Mouse (Mus musculus) layer of hippocampus, adult 8-10 months (tissue): ENCODE measurements around the gene Hapln4. TPM values are rescaled to one million over a fixed set of nuclear protein-coding genes. Genes with fewer than 3 reads are reported as not detected.
"Not testable (repeated sequence)": the region's sequence is repeated elsewhere in the genome, so short reads cannot be mapped to it uniquely, and the experiment has no call there.

Source experiments
- DNase-seq, 2 experiments: peaks; one replicate each; pipeline ENCODE4 v3.0.0; 2022; ENCODE audit warnings: low spot score in 2 of 2
- total RNA-seq, 4 experiments: library from RNA; stranded (reverse); gene quantifications; 2 replicates each; pipeline ENCODE4 v1.2.4; 2022

Gene Hapln4
- total RNA-seq, result 100 to 1,000 TPM in 2 of 4 experiments, 10 to 100 TPM in 2; 96.7 to 109 (median 100) TPM

DNA sequence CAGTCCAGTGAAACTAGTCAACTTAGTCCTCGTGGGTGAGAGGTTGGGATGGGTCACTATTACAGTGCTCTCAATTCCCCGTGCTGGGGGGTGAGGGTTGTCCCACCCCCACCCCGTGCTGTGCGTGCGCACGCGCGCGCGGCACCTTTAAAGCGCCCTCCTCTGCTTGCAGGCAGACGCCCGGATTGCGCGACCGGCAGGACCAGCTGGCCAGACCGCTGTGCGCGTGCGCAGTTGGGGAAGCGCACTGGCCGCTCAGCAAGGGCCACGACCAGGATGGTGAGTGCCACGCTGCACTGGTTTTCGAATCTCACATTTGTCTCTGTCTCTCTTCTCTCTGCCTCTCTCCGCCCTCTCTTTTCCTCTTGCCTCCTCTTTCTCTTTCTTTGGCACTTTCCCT lies at the start of gene Hapln4:
Hapln4 (plus strand) TSS at position 173 of the 400 bp plus-strand sequence.
- DNase-seq, result peak in 1 of 2 experiments; percentile 56

DNA sequence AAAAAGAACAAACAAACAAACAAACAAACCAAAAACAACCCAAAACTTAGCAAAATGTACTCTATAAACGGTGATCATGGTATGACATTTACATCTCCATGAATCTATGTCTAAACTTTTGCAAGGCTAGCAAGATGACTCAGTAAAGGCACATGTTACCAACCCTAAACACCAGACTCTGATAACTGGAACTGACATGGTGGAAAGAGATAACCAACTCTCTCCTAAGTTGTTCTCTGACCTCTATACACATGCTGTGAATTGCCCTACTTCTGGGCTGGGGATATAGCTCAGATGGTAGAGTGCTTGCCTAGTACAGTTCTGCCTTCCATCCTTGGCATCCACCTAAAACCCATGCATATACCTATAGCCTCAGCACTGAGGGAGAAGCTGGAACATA lies 45.3 kb upstream of the Hapln4 start:
- DNase-seq, result no peak

GRCm38 (mm10) chr8:70041885-70042546 lies 41.2 kb upstream of the Hapln4 start:
- DNase-seq, result peak in 1 of 2 experiments; percentile 26

GRCm38 (mm10) chr8:70042583-70043455 lies 40.4 kb upstream of the Hapln4 start, which contains the start of the genes Mau2 and Sugp1:
Gene Mau2 (minus strand): TSS chr8:70042734.
Gene Sugp1 (plus strand): TSS chr8:70042813.
- peak; percentile 93 to 97 for DNase-seq

DNA sequence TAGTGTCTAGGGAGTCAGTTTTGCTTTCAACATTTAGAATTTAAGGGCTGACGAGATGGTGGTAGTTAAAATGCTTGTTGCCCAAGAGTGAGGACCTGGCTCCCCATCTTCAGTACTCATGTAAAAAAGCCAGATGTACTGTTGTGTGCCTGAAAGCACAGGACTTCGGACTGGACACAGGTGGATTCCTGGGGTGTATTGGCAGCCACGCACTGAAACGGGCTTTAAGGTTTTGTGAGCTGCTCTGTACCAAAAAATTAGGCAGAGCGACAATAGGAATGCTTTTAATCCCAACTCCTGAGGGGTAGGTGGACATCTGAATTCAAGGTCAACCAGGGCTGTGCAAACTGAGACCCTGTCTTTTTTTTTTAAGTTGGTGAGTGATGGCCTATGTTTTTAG lies 39.3 kb upstream of the Hapln4 start:
- DNase-seq, result no peak

DNA sequence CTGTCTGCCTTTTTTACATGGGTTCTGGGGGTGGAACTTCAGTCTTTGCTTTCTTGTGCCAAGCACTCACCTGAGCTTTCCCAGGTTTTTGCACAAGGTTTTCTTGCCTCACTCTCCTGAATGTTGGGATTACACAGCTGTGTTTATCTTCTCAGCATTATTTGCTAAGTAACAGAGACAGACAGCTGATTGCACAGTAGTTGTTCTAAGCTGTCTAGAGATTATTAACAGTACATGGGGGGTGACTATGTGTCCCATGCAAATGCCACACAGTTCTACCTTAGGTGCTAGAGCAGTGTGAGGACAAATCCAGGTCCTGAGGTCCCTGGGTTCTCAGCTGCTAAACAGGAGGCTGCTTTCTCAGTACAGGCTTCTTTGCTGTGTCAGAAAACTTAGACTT lies 33.6 kb upstream of the Hapln4 start:
- no peak for DNase-seq

- DNase-seq, result not testable (repeated sequence)
Observed at GRCm38 (mm10) chr8:70050434-70050833, 32.8 kb upstream of the Hapln4 start.

DNA sequence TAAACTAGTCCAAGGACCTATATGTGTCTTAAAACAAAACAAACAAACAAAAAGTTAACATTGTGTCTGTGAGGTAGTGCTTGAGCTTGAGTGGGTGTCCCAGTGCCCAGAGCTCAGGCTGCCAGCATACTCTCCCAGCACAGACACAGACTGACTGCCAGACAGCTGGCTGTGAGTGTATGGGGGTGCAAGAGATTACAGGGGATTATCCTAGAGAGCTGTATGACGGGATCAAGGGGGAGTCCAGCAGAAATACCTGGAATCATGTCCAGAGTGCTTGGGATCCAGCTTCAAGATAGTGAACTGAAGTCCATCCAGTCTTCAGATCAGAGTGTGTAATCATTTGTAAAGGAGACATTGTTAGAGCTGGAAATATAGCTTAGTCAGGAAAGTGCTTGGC lies 25.5 kb upstream of the Hapln4 start:
- no peak for DNase-seq

DNA sequence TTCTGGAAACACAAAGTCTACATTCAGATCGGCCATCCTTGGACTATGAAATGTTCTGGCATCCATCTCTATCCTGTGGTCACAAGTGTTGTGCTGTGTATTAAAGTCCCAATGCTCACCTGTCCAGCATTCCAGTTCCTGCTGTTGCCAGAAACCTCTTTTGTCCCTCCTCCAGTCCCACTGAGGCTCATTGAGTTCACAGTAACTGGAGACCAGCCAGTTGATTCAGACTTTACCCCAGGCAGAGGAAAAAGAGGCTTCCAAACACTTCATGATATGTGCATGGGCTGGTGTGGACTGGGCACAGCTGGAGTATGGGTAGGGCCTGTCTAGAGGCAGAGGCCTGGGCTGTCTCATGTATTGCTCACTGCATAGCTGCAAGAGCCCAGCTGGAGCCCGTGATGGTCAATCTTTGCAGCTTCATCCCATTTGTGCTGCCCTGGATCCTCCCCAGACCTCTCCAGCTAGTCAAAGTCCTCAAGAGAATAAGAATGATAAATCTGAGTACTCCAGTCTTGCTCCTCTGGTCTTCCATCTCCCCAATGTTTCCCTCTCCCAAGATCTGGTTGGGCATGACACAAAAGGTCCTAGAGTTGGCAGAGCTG lies 11.3 kb upstream of the Hapln4 start:
- DNase-seq, result no peak

DNA sequence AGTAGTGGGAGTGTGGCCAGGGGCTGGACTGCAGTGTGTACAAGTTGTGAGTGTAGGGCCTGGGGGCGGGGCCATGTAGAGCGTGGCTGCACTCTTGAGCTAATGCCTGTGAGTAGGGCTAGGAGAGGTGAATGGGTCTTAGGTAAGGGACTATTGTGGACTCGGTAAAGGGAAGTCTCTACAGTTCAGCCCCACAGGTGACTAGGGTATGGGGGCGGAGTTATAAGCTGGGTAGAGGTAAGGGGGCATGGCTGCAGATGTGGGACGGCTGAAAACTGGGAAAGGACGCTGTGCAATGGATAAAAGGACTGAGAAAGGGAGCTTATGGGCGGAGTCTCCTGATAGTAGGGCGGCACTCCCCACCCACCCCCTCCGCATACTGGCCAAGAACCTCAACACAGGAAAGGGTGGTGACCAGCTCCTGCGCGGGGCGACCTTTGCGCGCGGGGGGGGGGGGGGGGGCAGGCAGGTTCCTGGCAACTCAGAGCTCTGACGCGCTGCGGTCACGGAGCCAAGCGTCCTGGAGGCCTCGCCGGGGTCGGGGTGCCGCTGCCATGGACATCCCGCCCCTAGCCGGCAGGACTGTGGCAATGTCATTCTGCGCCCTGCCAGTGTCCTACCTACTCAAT lies 10.7 kb upstream of the Hapln4 start, which contains the start of gene Tm6sf2:
Tm6sf2 (plus strand) TSS at position 484 of the 629 bp plus-strand sequence.
- DNase-seq, result no peak

- DNase-seq, result no peak
Observed at GRCm38 (mm10) chr8:70073120-70073519, 10.1 kb upstream of the Hapln4 start.

GRCm38 (mm10) chr8:70073682-70074081 lies 9.6 kb upstream of the Hapln4 start:
- DNase-seq, result no peak

- no peak for DNase-seq
Observed at GRCm38 (mm10) chr8:70081976-70082375, 1.3 kb upstream of the Hapln4 start.

GRCm38 (mm10) chr8:70084191-70085065 lies 1.2 kb downstream of the Hapln4 start:
- no peak for DNase-seq

DNA sequence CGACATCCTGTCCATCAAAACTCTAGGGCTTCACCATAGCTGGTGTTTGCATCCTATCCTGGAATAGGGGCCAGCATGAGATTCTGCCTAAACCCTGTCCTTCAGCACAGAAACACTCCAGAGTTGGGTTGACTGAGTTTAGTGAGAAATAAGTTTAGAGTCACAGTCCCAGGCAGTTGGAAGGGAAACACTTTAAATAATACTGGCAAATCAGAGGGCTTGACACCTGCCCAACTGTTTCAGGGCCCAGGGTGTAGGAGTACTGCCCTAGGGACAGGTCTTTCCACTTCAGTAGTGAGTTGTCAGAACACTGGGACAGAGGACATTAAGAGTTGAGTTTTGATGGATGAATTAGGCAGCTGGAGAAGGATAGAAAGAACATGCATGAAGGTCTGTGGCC lies 2.9 kb downstream of the Hapln4 start:
- no peak for DNase-seq

DNA sequence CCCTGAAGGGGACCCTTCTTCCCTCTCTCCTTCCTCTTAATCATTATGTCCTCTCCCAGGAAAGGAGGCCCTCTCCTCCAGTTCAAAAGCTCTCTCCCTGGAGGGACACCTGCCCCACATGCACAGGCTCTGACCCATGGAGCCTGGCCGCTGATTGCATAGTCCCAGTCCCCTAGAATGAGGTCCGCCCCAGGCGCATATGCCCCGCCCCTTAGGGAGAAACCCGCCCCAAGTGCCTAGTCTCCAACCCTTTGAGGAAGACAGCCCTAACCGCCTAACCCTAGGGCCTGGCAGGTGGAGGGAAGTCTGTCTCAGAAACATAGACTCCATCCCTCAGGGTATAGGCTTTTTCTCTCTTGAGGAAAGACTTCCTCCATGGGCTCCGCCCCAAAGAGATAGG lies 4.0 kb downstream of the Hapln4 start:
- DNase-seq, result no peak

DNA sequence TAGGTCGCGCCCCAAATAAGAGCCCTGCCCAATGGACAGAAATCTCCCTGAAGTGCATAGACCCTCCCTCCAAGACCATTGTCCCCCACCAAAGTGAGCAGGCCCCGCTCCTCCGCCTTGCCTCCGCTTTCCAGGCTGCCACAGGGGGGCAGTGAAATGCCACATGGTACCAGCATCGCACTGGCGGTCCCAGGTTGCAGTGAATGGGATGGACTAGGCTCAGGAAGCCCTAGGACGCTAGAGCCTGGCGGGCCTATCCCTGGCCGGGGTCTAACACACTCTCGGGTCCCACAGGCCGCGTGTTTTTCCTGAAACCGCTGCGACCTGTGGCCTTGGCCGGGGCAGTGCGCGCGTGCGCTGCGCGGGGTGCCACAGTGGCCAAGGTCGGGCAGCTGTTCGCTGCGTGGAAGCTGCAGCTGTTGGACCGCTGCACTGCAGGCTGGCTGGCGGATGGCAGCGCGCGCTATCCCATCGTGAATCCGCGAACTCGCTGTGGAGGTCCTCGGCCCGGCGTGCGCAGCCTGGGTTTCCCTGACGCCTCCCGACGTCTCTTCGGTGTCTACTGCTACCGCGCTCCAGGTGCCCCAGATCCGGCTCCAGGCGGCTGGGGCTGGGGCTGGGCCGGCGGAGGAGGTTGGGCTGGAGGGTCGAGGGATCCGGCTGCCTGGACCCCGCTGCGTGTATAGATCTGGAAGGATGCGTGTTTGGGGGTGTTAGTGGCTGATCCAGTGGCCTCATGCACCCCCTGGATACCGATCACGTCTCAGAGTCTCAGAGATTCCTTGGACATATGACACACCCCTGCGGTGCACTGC lies 4.8 kb downstream of the Hapln4 start:
- DNase-seq, result peak in 1 of 2 experiments; percentile 64

DNA sequence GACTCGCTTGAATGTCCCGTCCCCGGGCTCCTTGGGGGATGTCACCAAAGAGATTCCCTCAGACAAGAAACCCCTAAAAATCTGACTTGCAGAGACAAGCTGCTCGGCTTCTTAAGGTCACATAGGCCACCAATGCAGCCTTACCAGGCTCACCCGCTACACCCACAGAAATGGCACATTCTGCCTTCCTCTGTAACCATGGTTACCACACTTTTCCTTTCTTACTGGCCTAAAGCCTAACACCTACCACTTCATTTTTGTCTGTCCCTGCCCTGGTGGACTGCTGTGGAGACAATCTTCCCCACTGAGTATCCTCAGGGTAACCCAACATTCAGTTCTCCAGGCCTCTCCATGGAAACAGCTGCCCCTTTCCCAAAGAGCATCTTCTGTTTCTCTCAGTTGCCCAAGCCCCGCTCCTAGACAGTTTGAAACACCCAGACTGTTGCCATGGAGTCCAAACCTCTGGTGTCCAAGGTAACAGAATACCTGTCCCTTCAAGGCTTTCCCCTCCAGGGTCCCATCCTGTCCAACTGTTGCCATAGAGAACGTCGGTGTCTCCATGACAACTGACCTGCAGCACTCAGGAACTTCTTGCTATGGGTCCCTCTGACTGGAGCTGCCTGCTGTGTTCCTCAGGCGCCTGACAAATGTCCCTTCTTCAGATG lies 6.2 kb downstream of the Hapln4 start:
- DNase-seq, result no peak

DNA sequence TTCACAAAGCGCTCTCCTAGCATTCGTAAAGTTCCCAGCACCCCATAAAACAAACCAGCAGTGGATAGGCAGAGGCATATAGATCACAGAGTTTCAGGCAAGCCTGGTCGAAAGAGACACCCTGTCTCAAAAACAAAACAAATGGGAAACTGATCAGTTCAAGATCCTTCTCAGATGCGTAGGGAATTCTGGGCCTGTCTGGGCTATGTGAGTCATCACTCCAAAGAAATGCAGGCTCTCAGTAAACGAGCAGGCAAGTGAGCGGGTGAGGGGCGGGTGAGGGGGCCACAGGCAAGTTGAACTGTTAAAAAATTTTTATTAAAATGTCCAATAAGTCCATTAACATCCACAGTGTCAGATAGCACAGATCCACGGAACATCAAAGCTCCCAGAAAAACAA lies 9.5 kb downstream of the Hapln4 start:
- DNase-seq, result no peak
